Mouse (Mus musculus) layer of hippocampus, postnatal 14 days (tissue): ENCODE measurements at regions not wholly inside any gene's neighbourhood (a gene's known extent, or its start where the extent isn't known, plus 50 kb on each side); places are given as distances from the start of the nearest gene placed in this dataset.
A peak's percentile ranks its signal among the peaks of the same experiment; 100 is the strongest.
"Not testable (repeated sequence)": the region's sequence is repeated elsewhere in the genome, so short reads cannot be mapped to it uniquely, and the experiment has no call there.

Experiments
- DNase-seq, 2 experiments: peaks; one replicate each; pipeline ENCODE4 v3.0.0; 2021 to 2022; ENCODE audit warnings: low spot score in 2 of 2, mixed read lengths in 1 of 2

GRCm38 (mm10) chr12:45597904-45598570 lies 523.5 kb upstream of the Stxbp6 start:
- DNase-seq, result peak in 1 of 2 experiments; percentile 61

- DNase-seq, result no peak
Observed at GRCm38 (mm10) chr12:45594689-45595088, 520.2 kb upstream of the Stxbp6 start.

- DNase-seq, result no peak
Observed at GRCm38 (mm10) chr12:45590191-45590590, 515.7 kb upstream of the Stxbp6 start.

GRCm38 (mm10) chr12:45585763-45586162 lies 511.3 kb upstream of the Stxbp6 start:
- no peak for DNase-seq

- DNase-seq, result no peak
Observed at GRCm38 (mm10) chr12:45563325-45564030, 489.0 kb upstream of the Stxbp6 start.

- no peak for DNase-seq
Observed at GRCm38 (mm10) chr12:45562637-45563220, 488.2 kb upstream of the Stxbp6 start.

GRCm38 (mm10) chr12:45561889-45562288 lies 487.4 kb upstream of the Stxbp6 start:
- peak in 1 of 2 experiments; percentile 6 for DNase-seq

- DNase-seq, result peak in 1 of 2 experiments; percentile 5
Observed at GRCm38 (mm10) chr12:45561362-45561761, 486.9 kb upstream of the Stxbp6 start.

- not testable (repeated sequence) for DNase-seq
Observed at GRCm38 (mm10) chr12:45549906-45550305, 475.4 kb upstream of the Stxbp6 start.

GRCm38 (mm10) chr12:45519554-45519953 lies 445.0 kb upstream of the Stxbp6 start:
- DNase-seq, result no peak

GRCm38 (mm10) chr12:45514459-45514858 lies 439.9 kb upstream of the Stxbp6 start:
- no peak for DNase-seq

GRCm38 (mm10) chr12:45507400-45507982 lies 433.0 kb upstream of the Stxbp6 start:
- peak in 1 of 2 experiments; percentile 8 for DNase-seq

- no peak for DNase-seq
Observed at GRCm38 (mm10) chr12:45499834-45500233, 425.3 kb upstream of the Stxbp6 start.

- no peak for DNase-seq
Observed at GRCm38 (mm10) chr12:45498230-45498629, 423.7 kb upstream of the Stxbp6 start.

GRCm38 (mm10) chr12:45489029-45489428 lies 414.5 kb upstream of the Stxbp6 start:
- DNase-seq, result no peak

GRCm38 (mm10) chr12:45476881-45477280 lies 402.4 kb upstream of the Stxbp6 start:
- no peak for DNase-seq

- DNase-seq, result no peak
Observed at GRCm38 (mm10) chr12:45468093-45468492, 393.6 kb upstream of the Stxbp6 start.

- DNase-seq, result peak; percentile 50 to 78
Observed at GRCm38 (mm10) chr12:45467058-45467457, 392.5 kb upstream of the Stxbp6 start.

GRCm38 (mm10) chr12:45466066-45466465 lies 391.6 kb upstream of the Stxbp6 start:
- peak; percentile 66 to 86 for DNase-seq

- no peak for DNase-seq
Observed at GRCm38 (mm10) chr12:45464952-45465351, 390.4 kb upstream of the Stxbp6 start.

GRCm38 (mm10) chr12:45458746-45459145 lies 384.2 kb upstream of the Stxbp6 start:
- not testable (repeated sequence) for DNase-seq
